Mouse (Mus musculus): ENCODE measurements at regions not wholly inside any gene's neighbourhood (a gene's known extent, or its start where the extent isn't known, plus 50 kb on each side); places are given as distances from the start of the nearest gene placed in this dataset.
A peak's percentile ranks its signal among the peaks of the same experiment; 100 is the strongest.

DNA sequence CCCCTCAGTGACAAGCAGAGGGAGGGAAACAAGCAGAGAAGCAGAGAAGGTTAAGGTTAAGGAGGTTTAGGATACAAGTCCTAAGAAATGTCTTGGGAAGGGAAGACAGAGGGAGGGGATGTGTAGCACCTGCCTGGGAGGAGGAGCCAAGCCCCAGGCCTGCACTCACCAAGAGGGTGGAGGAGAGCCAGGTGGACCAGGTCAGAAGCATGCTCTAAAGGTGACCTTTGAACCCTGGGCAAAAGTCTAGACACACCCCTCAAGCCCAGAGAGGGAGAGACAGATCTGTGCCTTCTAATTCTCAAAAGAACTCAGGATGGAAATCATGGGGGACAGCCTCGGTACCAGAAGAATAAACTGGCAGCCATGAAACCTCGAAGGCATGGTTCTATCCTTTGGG is 54.4 kb upstream of the Calm2 start:
- no peak for DNase-seq
- intact Hi-C loops (cut with DNase I): no loop called here

GRCm38 (mm10) chr17:87501687-87502387 is 55.1 kb upstream of the Calm2 start:
- DNase-seq: no peak
- intact Hi-C loops (cut with DNase I): no loop called here

DNA sequence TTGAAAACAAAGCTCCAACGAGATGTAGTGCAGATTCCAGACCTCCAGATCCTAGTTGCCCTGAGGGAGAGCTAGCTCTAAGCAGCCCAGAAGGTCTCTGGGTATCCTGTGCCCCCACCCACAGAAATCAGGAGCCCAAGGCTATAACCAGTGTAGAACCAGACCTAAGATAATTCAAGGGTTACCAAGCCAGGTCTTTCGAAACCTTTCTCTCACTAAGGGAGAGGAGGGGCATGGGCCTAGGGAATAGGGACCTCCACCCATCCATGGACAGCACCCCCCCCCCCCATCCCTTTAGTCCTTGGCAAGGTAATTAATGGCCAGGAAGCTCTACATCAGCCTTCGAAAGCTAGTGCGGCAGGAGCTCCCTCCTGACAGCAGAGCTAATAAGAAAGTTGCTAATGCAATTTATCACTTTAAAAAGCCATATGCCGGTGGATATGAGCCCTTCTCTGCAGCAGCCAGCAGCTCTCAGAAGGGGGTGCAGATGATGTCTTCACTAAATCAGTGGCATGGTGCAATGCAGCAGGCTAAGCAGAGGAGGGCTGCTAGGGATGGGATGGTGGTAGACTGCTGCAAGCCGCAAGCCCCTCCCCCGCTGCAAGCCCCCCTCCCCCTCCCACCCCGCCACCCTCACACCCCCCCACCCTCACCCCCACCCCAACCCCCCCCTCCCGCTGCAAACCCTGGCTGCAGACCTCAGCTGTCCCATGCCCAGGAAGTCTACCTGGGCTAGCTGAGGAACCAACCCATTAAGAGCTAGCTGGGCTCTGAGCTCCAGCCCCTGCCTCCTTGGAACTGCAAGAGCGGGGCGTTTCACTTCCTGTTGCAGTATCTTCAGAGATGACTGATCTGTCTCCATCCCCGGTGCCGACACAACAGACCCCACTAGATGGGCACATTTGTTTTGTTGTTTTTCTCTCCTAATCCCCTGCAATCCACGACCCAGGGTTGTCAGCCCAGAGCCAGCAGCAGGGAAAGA is 55.9 kb upstream of the Calm2 start:
- DNase-seq: no peak
- intact Hi-C loops (cut with DNase I): no loop called here

DNA sequence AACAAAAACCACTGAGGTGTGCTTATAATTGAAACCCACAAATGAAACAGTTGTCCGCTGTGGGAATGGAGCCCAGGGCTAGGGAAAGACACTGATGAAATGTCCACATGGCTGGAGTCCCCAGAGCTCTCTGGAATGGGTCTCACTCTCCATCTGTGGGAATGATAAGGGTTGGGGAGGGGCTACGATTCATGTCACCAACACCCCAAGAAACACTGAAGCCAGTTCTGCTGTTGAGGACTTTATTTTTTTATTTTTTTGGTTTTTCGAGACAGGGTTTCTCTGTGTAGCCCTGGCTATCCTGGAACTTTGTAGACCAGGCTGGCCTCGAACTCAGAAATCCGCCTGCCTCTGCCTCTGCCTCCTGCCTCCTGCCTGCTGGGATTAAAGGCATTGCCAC is 56.8 kb upstream of the Calm2 start:
- intact Hi-C loops (cut with DNase I): no loop called here
- DNase-seq: no peak

- intact Hi-C loops (cut with DNase I): no loop called here
These were observed 58.4 kb upstream of the Calm2 start for GRCm38 (mm10) chr17:87504960-87505681.

GRCm38 (mm10) chr17:87507848-87508247 is 61.1 kb upstream of the Calm2 start:
- intact Hi-C loops (cut with DNase I): no loop called here
- DNase-seq: no peak

More at GRCm38 (mm10) chr17:87504960-87505681, 58.4 kb upstream of the Calm2 start:
- DNase-seq: no peak

DNA sequence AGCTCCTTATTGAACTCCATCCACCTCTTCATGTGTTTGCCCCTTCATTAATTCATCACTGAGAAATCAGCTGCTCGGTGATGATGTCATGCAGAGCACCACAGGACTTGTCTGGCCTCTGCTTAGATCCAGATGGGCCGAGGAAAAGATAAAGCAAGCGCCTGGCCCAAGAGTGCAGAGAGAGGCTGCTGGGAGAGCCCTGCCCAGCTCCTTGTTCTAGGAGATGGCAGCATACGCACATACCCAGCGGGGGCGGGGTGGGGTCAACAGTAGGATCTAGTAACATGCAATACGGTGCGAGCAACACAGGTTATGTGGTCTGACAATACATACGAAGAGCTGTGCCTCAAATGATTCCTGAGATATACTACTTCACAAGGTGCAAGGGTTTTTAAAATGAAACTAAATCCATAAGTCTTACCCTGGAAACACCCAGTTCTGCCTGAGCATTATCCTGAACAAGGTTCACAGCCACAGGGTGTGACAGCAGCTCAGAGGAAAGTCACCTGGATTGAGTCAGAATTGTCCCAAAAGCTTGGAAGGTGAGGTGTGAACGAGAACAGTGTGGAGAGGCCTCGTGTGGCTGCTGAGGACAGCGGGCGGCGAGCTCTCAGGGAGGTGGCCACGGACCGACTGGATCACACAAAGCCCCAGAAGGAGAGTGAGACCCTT is 62.0 kb upstream of the Calm2 start:
- DNase-seq: no peak
- intact Hi-C loops (cut with DNase I): no loop called here

GRCm38 (mm10) chr17:87512000-87512611 is 65.4 kb upstream of the Calm2 start:
- intact Hi-C loops (cut with DNase I): no loop called here
- DNase-seq: no peak

GRCm38 (mm10) chr17:87513822-87514221 is 67.1 kb upstream of the Calm2 start:
- intact Hi-C loops (cut with DNase I): no loop called here
- DNase-seq: no peak

- no peak for DNase-seq
- intact Hi-C loops (cut with DNase I): no loop called here
These were observed 67.8 kb upstream of the Calm2 start for GRCm38 (mm10) chr17:87514366-87515126.

DNA sequence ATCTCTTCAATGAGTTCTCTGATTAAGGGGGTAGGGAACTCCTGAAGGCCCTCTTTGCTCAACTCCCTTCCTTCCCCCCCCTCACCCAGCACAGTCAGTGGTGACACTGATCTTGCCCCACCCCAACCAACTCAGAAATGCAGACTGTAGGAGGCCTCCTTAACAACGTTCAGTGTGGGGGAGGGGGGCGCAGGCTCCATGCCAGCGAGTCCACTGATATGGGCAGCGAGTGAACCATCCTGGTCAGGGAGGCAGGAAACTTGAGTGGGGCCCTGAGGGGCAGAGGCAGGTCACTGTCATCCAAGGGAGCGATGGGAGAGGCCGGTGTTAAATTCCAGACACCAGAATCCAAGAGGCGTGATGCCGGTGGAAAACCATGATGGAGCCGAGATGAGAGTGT is 70.5 kb upstream of the Calm2 start:
- DNase-seq: no peak

GRCm38 (mm10) chr17:87519454-87519853 is 72.7 kb upstream of the Calm2 start:
- DNase-seq: no peak
- intact Hi-C loops (cut with DNase I): no loop called here

More for the DNA sequence above, 70.5 kb upstream of the Calm2 start:
- intact Hi-C loops (cut with DNase I): no loop called here

- intact Hi-C loops (cut with DNase I): loop anchor here (5.0 kb wide), 1 partner anchor 139 kb away; no protein-coding TSS in a partner anchor
- no peak for DNase-seq
These were observed 74.1 kb upstream of the Calm2 start for GRCm38 (mm10) chr17:87520841-87521240.

DNA sequence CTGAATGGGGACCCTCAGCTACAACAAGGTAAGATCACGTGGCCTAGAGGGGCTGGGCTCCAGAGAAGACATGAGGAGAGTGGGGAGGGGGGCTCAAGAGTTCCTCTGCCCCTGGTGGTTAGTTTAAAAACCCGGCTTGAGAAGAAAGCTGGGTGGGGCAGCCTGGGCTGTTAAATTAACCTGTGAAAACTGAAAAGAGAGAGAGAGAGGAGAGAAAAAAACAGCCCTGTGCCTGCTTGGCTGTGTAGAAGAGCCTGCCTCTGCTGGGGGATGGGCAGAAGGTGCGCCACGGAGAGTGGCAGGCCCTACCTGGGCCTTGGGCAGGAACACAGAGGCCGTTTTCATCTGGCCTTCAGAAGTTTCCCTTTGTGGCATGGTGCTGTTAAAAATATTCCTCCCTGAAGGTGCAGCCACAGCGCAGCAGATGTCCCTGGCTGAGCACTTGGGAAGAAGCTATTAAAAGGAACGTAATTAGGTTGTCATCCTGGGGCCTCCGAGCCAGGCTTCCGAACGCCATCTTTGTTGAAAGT is 75.0 kb upstream of the Calm2 start:
- intact Hi-C loops (cut with DNase I): loop anchor here (5.0 kb wide), 1 partner anchor 139 kb away; no protein-coding TSS in a partner anchor
- DNase-seq: no peak

GRCm38 (mm10) chr17:87522500-87523091 is 75.9 kb upstream of the Calm2 start:
- no peak for DNase-seq
- intact Hi-C loops (cut with DNase I): loop anchor here (5.0 kb wide), 1 partner anchor 140 kb away; no protein-coding TSS in a partner anchor

DNA sequence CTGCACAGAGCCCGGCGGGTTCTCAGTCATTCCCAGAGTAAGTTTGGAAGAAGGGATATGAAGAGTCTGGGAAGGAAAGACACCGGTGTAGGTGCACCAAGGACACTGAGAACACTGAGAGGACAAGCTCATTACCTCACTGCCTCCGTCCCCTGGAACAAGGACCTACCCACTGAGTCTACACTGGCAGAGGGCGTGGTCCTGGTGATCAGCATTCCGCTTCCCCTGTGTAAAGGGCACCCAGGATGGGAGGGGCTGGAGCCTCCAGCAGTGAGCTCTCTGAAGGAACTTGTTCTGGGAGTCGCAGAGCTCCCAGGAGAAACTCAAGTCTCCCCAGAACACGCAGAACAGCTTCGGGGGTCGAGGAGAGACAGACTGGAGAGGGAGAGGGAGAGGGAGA is 76.9 kb upstream of the Calm2 start:
- no peak for DNase-seq
- intact Hi-C loops (cut with DNase I): loop anchor here (5.0 kb wide), 1 partner anchor 141 kb away; no protein-coding TSS in a partner anchor

GRCm38 (mm10) chr17:87527174-87527573 is 80.4 kb upstream of the Calm2 start:
- intact Hi-C loops (cut with DNase I): no loop called here
- no peak for DNase-seq

DNA sequence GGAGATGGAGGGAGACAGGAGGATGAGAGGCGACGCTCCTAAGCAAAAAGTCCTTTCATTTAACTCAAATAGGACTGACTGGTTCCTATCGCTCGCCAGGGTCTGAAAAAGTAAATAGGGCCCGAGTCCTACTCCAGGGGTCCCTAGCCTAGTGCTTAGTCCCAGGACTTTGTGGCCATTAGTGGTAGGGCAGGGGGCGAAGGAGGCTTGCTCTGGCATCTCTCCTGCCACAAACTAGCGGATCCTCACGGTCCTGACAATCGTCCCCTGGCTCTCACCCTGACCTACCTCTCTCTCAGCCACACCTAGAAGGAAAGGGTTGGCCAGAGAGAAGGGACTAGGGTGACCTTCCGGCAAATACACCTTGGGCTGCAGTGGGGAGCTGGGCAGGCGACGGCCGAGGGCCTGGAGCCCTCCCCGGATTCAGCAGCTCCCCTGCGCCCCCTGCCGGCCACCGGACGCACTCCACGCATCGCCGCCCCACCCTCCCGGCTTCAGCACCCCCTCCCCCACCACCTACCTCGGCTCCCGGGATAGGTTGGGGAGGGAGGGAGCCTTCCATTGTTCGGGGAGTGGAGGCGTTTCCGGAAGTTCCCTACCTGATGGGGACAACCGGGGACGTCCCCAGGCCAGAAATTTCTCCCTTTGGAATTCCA is 83.6 kb upstream of the Calm2 start:
- DNase-seq: peak; percentile 79 to 88
- intact Hi-C loops (cut with DNase I): loop anchor here (1.0 to 2.0 kb wide), 2 partner anchors 83 to 215 kb away; partner anchors contain the start of gene Calm2

All from gastrocnemius, postnatal 36 days (tissue).